Mouse (Mus musculus) cerebellum, adult 2 months (tissue): ENCODE results near the gene Enox1.

Experiments
- CTCF ChIP-seq: fragments of 200-500 bp; IDR thresholded peaks from 2 replicates; pipeline ENCODE4 v1.5.1; 2011; ENCODE audit warnings: low read depth, mild to moderate bottlenecking, control low read depth, low read length, moderate library complexity, borderline replicate concordance; ENCODE audit not compliant: insufficient read depth
- POLR2A ChIP-seq: fragments of 200-500 bp; IDR thresholded peaks from 2 replicates; pipeline ENCODE4 v1.6.1; 2011; ENCODE audit warnings: low read length, control low read depth, borderline replicate concordance; ENCODE audit not compliant: insufficient read depth

DNA sequence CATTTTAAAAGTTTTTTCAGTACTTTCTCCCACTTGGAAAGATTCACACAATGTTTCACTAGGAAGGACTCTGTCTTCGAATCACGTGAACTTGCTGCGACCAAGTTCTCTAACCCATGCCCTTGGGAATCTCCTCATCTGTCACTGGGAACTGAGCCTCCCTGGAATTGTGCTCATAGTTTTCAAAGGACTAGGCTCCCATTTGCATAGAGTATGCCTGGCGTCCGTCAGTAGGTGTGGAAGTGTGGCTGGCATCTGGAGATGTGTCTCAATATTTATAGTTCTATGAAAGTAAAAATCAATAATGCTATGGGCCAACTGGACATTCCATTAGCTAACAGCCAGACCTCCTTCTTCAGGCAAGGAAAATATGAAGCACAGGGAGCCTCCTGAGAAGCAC is 429.5 kb downstream of the Enox1 start:
- no peak for TF ChIP-seq POLR2A
- no peak for TF ChIP-seq CTCF
